Mouse (Mus musculus): Measurements from ENCODE around the gene Rgma.

- TF ChIP-seq POLR2A (IDR thresholded peaks at IDR 0.05; ENCODE audit: insufficient read depth, low read depth, low read length) (no peak), CTCF (IDR thresholded peaks at IDR 0.05) (no peak), EP300 (IDR thresholded peaks at IDR 0.05; ENCODE audit: insufficient read depth, low read depth, low read length) (no peak)
Measured at GRCm38 (mm10) chr7:73467741-73468140, 92.4 kb downstream of the Rgma start.
